Mouse (Mus musculus) embryonic fibroblast, embryonic 13.5 days (primary cell): ENCODE measurements around the gene Abcc4.

ENCODE experiments used
- CTCF ChIP-seq: IDR thresholded peaks from 2 replicates; pipeline ENCODE4 v1.5.1; 2011; ENCODE audit warnings: mild to moderate bottlenecking, control low read depth, low read length, moderate library complexity, borderline replicate concordance; ENCODE audit not compliant: insufficient read depth
- POLR2A ChIP-seq: IDR thresholded peaks from 2 replicates; pipeline ENCODE4 v1.6.1; 2011; ENCODE audit warnings: low read depth, mild to moderate bottlenecking, control low read depth, low read length, moderate library complexity

GRCm38 (mm10) chr14:118656036-118656435, 50.0 kb downstream of the Abcc4 start:
- TF ChIP-seq CTCF (no peak), POLR2A (no peak)
